Comparison of ENCODE assay signal across 8 mouse cellular contexts in genomic region chr4:48047136-48047765, GRCm38 (mm10). TPM values are rescaled to one million over a fixed set of nuclear protein-coding genes. Genes with fewer than 3 reads are reported as not detected.
DNase-seq lines count a peak whose midpoint lies in the region; ATAC-seq and TF ChIP-seq lines count a peak whose summit lies in the region.

No protein-coding gene starts in this region.

- no peaks in the 10 kb centered on the region for H3K9me3 ChIP-seq in embryonic facial prominence, embryonic 15.5 days (replicated peaks)
- no peaks in the 10 kb centered on the region for H3K9me3 ChIP-seq in midbrain, embryonic 11.5 days (ENCODE audit: control insufficient read depth, low read length)

- H3K27me3 ChIP-seq in liver, adult 2 months (ENCODE audit: control insufficient read depth, insufficient read depth, low read length): peaks cover 18% of the 10 kb centered on the region
- H3K27me3 ChIP-seq in embryonic facial prominence, embryonic 15.5 days: peaks cover 57% of the 10 kb centered on the region
- peaks cover 38% of the 10 kb centered on the region for H3K27me3 ChIP-seq in midbrain, embryonic 11.5 days (ENCODE audit: control insufficient read depth, insufficient read depth, low read length)

- TF ChIP-seq CTCF in liver, adult 2 months (IDR thresholded peaks at IDR 0.05; ENCODE audit: low read depth, low read length): no peak

- no peaks in the 10 kb centered on the region for H3K36me3 ChIP-seq in liver, adult 2 months (ENCODE audit: control insufficient read depth, insufficient read depth, low read length)
- H3K36me3 ChIP-seq in embryonic facial prominence, embryonic 15.5 days: no peaks in the 10 kb centered on the region
- no peaks in the 10 kb centered on the region for H3K36me3 ChIP-seq in midbrain, embryonic 11.5 days (ENCODE audit: control insufficient read depth, insufficient read depth, low read length)

- DNase-seq in liver, adult 2 months (ENCODE audit: extremely low read depth, low read depth, low spot score): no peak
- no peak for DNase-seq in liver
- peak; percentile 77 for DNase-seq in adrenal gland, adult 2 months
- peak; percentile 89 for DNase-seq in induced T-regulatory cell, adult 2 months (ENCODE audit: low read depth)
- peak; percentile 93 for DNase-seq in midbrain, embryonic 11.5 days (ENCODE audit: low spot score, missing footprints)
- no peak for DNase-seq in frontal cortex, postnatal 25 days (ENCODE audit: low spot score in 2 of 2)
- no peak for DNase-seq in spleen, postnatal 14 days (ENCODE audit: low spot score in 2 of 2)

- 2% methylated on average over 33 of the region's 33 CpGs for WGBS in liver, adult 2 months
- under 1% methylated on average over 32 of the region's 33 CpGs for WGBS in embryonic facial prominence, embryonic 15.5 days
- under 1% methylated on average over 33 of the region's 33 CpGs for WGBS in midbrain, embryonic 11.5 days

- H3K9ac ChIP-seq in liver, adult 2 months (ENCODE audit: low read depth, low read length): no peak overlapping the region
- no peak overlapping the region for H3K9ac ChIP-seq in embryonic facial prominence, embryonic 15.5 days
- peak overlapping the region; percentile 71 for H3K9ac ChIP-seq in midbrain, embryonic 11.5 days (ENCODE audit: low read length)

- peak overlapping the region; percentile 91 for H3K4me2 ChIP-seq in embryonic facial prominence, embryonic 15.5 days (replicated peaks)
- peak overlapping the region; percentile 85 for H3K4me2 ChIP-seq in midbrain, embryonic 11.5 days

- ATAC-seq in embryonic facial prominence, embryonic 15.5 days (ENCODE audit: insufficient number of reproducible peaks, low FRiP score, low TSS enrichment, low read depth): no peak
- no peak for ATAC-seq in midbrain, embryonic 11.5 days (ENCODE audit: low FRiP score)

- no peak overlapping the region for H3K27ac ChIP-seq in liver, adult 2 months (replicated peaks; ENCODE audit: insufficient read depth, low read depth, low read length)
- H3K27ac ChIP-seq in embryonic facial prominence, embryonic 15.5 days (replicated peaks): no peak overlapping the region
- no peak overlapping the region for H3K27ac ChIP-seq in midbrain, embryonic 11.5 days (ENCODE audit: low read depth, low read length)

- no peak for TF ChIP-seq POLR2A in liver, adult 2 months (IDR thresholded peaks at IDR 0.05; ENCODE audit: extremely low read depth, insufficient read depth, low read length)

- H3K4me1 ChIP-seq in liver, adult 2 months (ENCODE audit: control insufficient read depth, insufficient read depth, low read length): peaks cover 6% of the 10 kb centered on the region; the same call in 1 of the 2 replicates
- peaks cover 54% of the 10 kb centered on the region for H3K4me1 ChIP-seq in embryonic facial prominence, embryonic 15.5 days
- peaks cover 34% of the 10 kb centered on the region for H3K4me1 ChIP-seq in midbrain, embryonic 11.5 days (ENCODE audit: control insufficient read depth, insufficient read depth, low read length)

- peak overlapping the region; percentile 20; the same call in 1 of the 2 replicates for H3K4me3 ChIP-seq in liver, adult 2 months (ENCODE audit: insufficient read depth, low read depth, low read length)
- peak overlapping the region; percentile 72 for H3K4me3 ChIP-seq in embryonic facial prominence, embryonic 15.5 days (replicated peaks)
- peak overlapping the region; percentile 70 for H3K4me3 ChIP-seq in midbrain, embryonic 11.5 days (ENCODE audit: low read depth, low read length)

- H3K79me2 ChIP-seq in liver, adult 2 months (ENCODE audit: control insufficient read depth, insufficient read depth, low read length): 0 out of 2 replicates have a peak, but pooled peaks cover 4% of the 10 kb centered on the region

RNA-seq across cellular contexts. Expression of gene Nr4a3, which starts 2.3 kb away (rescaled TPM):
- under 0.01 and 0.13 TPM in 2 replicates for total RNA-seq in liver, adult 2 months (2014; rRNA removed)
- polyA plus RNA-seq in liver, adult 2 months (2012; rRNA removed): not detected in 2 replicates
- 100 to 1,000 TPM in 1 of 2 experiments, 10 to 100 TPM in 1; 45.6 to 171 TPM for total RNA-seq in adrenal gland, adult 2 months (2021)
- 108 and 138 TPM in 2 replicates for polyA plus RNA-seq in adrenal gland, adult 2 months (2012; rRNA removed)
- 0.38 and 0.49 TPM in 2 replicates for polyA plus RNA-seq in embryonic facial prominence, embryonic 15.5 days (2015; fragmentation: Nextera tagmentation; extraction: Ambion mirVana)
- 0.68 and 0.77 TPM in 2 replicates for polyA plus RNA-seq in midbrain, embryonic 11.5 days (2014; fragmentation: Nextera tagmentation; extraction: Ambion mirVana)

Comparison
In these comparisons a context has a peak if more than half of its experiments do, and no peak if none do; other contexts are left out.
1. DNase-seq: peak in adrenal gland, adult 2 months (single experiment), induced T-regulatory cell, adult 2 months (single experiment) and midbrain, embryonic 11.5 days (single experiment); none in liver, adult 2 months (single experiment), liver (single experiment), frontal cortex, postnatal 25 days (0 of 2) and spleen, postnatal 14 days (0 of 2).
2. H3K4me3 ChIP-seq: peak in every context shown above with its lines; median percentile 72 in embryonic facial prominence, embryonic 15.5 days; 70 in midbrain, embryonic 11.5 days; 20 in liver, adult 2 months.
3. RNA of gene Nr4a3, which starts 2.3 kb away (polyA plus RNA-seq): 108 to 138 TPM in adrenal gland, adult 2 months; 0.68 to 0.77 TPM in midbrain, embryonic 11.5 days, 0.38 to 0.49 TPM in embryonic facial prominence, embryonic 15.5 days and not detected in liver, adult 2 months; every median in the first group is over 10 times any median in the second.